Mouse (Mus musculus) embryonic facial prominence, embryonic 14.5 days (tissue): ENCODE data around the gene Stat2. TPM values are rescaled to one million over a fixed set of nuclear protein-coding genes. Genes with fewer than 3 reads are reported as not detected.

Experiments used
- ATAC-seq: fragments of 200-750 bp; cut with Nextera tagmentation; 2 replicates; pipeline ENCODE4 v1.8.0; 2017; ENCODE audit warnings: low read depth, moderate number of reproducible peaks, moderate TSS enrichment
- DNase-seq: peaks from one replicate; pipeline ENCODE4 v3.0.0-alpha.2; 2015; ENCODE audit warnings: low spot score
- H3K27ac ChIP-seq: fragments of 300-500 bp; sonication (generic); replicated peaks from 2 replicates; pipeline ENCODE4 v1.5.1; 2014; ENCODE audit warnings: low read depth, mild to moderate bottlenecking, low read length, moderate library complexity
- H3K27me3 ChIP-seq: fragments of 300-500 bp; sonication (generic); replicated peaks from 2 replicates; pipeline ENCODE4 v1.6.1; 2014; ENCODE audit warnings: low read length; ENCODE audit not compliant: control insufficient read depth, insufficient read depth
- H3K36me3 ChIP-seq: fragments of 300-500 bp; sonication (generic); 2 replicates; pipeline ENCODE4 v1.6.1; 2014; ENCODE audit warnings: low read length, mixed read lengths; ENCODE audit not compliant: control insufficient read depth, insufficient read depth
- H3K4me1 ChIP-seq: fragments of 300-500 bp; sonication (generic); 2 replicates; pipeline ENCODE4 v1.6.1; 2014; ENCODE audit warnings: antibody characterized with exemption, low read length; ENCODE audit not compliant: control insufficient read depth, insufficient read depth
- H3K4me2 ChIP-seq: fragments of 300-500 bp; sonication (generic); 2 replicates; pipeline ENCODE4 v1.6.1; 2014; ENCODE audit warnings: low read depth, mild to moderate bottlenecking, low read length, moderate library complexity, mixed read lengths
- H3K4me3 ChIP-seq: fragments of 300-500 bp; sonication (generic); 2 replicates; pipeline ENCODE4 v1.5.1; 2014; ENCODE audit warnings: low read depth, mild to moderate bottlenecking, low read length
- H3K9ac ChIP-seq: fragments of 300-500 bp; sonication (generic); 2 replicates; pipeline ENCODE4 v1.6.1; 2014; ENCODE audit warnings: low read depth, mild to moderate bottlenecking, low read length, moderate library complexity, mixed read lengths
- H3K9me3 ChIP-seq: fragments of 300-500 bp; sonication (generic); 2 replicates; pipeline ENCODE4 v1.6.1; 2016; ENCODE audit warnings: low read length; ENCODE audit not compliant: control insufficient read depth
- WGBS: fragments of 180-500 bp; shearing (Covaris S2); extraction: QIAGEN DNeasy Blood & Tissue Kit; methylation state at CpG from one replicate; pipeline ENCODE4 v1.1.7; 2014; 5-methylcytosine and 5-hydroxymethylcytosine counted together
- polyA plus RNA-seq: library from polyadenylated mRNA; unstranded; fragments of >200 nt; fragmentation: Nextera tagmentation; extraction: Ambion mirVana; gene quantifications from 2 replicates; pipeline ENCODE4 v1.2.1, GENCODE M21; 2014

The Stat2 gene
- 13.4 and 13.5 TPM in 2 replicates for polyA plus RNA-seq

- Histone ChIP-seq H3K27me3 (no peaks in the 10 kb centered on the region), H3K36me3 (no peaks in the 10 kb centered on the region), H3K9me3 (no peaks in the 10 kb centered on the region), H3K4me1 (no peaks in the 10 kb centered on the region), H3K4me2 (peak within 1 kb of the TSS; percentile 73), H3K9ac (peak within 1 kb of the TSS; percentile 76), H3K27ac (peak within 1 kb of the TSS; percentile 74), H3K4me3 (peak within 1 kb of the TSS; percentile 82)
- under 1% methylated on average over 35 of the region's 43 CpGs for WGBS
- DNase-seq (peak; percentile 99), ATAC-seq (peak; percentile 99)
These were observed at the start of gene Stat2 for GRCm38 (mm10) chr10:128270287-128270841. Gene Stat2, plus strand, starts transcription at chr10:128270559.

- Histone ChIP-seq H3K4me2 (no peak overlapping the region), H3K4me1 (peaks cover 8% of the 10 kb centered on the region), H3K9me3 (no peaks in the 10 kb centered on the region), H3K27me3 (no peaks in the 10 kb centered on the region), H3K9ac (no peak overlapping the region), H3K36me3 (no peaks in the 10 kb centered on the region), H3K4me3 (no peak overlapping the region), H3K27ac (no peak overlapping the region)
- ATAC-seq (no peak), DNase-seq (no peak)
- WGBS: 46% methylated on average over 16 of the region's 16 CpGs
These were observed 48.6 kb upstream of the Stat2 start for GRCm38 (mm10) chr10:128221533-128222286.

GRCm38 (mm10) chr10:128225064-128225463, 45.3 kb upstream of the Stat2 start:
- no peak for DNase-seq
- WGBS: 28% methylated on average over 5 of the region's 5 CpGs
- ATAC-seq: peak; percentile 62; the same call in 1 of the 2 replicates
- H3K36me3 ChIP-seq: no peaks in the 10 kb centered on the region
- no peaks in the 10 kb centered on the region for H3K27me3 ChIP-seq
- H3K9me3 ChIP-seq: no peaks in the 10 kb centered on the region
- peak overlapping the region; percentile 50 for H3K27ac ChIP-seq
- H3K4me3 ChIP-seq: no peak overlapping the region
- peaks cover 8% of the 10 kb centered on the region for H3K4me1 ChIP-seq
- H3K9ac ChIP-seq: 0 out of 2 replicates have a peak overlapping the region, but pooled peaks have one; percentile 40
- H3K4me2 ChIP-seq: 0 out of 2 replicates have a peak overlapping the region, but pooled peaks have one; percentile 3

GRCm38 (mm10) chr10:128225538-128225937, 44.8 kb upstream of the Stat2 start, which contains the start of gene Mip:
Gene Mip, plus strand, starts transcription at chr10:128225838.
- DNase-seq (no peak), ATAC-seq (peak; percentile 34; the same call in 1 of the 2 replicates)
- Histone ChIP-seq H3K4me3 (no peak within 1 kb of the TSS), H3K27me3 (no peaks in the 10 kb centered on the region), H3K9me3 (no peaks in the 10 kb centered on the region), H3K4me1 (peaks cover 8% of the 10 kb centered on the region), H3K36me3 (no peaks in the 10 kb centered on the region), H3K4me2 (0 out of 2 replicates have a peak within 1 kb of the TSS, but pooled peaks have one; percentile 3), H3K27ac (peak within 1 kb of the TSS; percentile 50), H3K9ac (0 out of 2 replicates have a peak within 1 kb of the TSS, but pooled peaks have one; percentile 40)
- WGBS: 50% methylated on average over 4 of the region's 4 CpGs

- WGBS: 77% methylated on average over 9 of the region's 9 CpGs
- H3K4me2 ChIP-seq: no peak overlapping the region
- H3K9ac ChIP-seq: no peak overlapping the region
- ATAC-seq (no peak), DNase-seq (no peak)
- no peaks in the 10 kb centered on the region for H3K27me3 ChIP-seq
- H3K27ac ChIP-seq: no peak overlapping the region
- no peaks in the 10 kb centered on the region for H3K36me3 ChIP-seq
- no peak overlapping the region for H3K4me3 ChIP-seq
- peaks cover 13% of the 10 kb centered on the region for H3K4me1 ChIP-seq
- H3K9me3 ChIP-seq: no peaks in the 10 kb centered on the region
These were observed 42.8 kb upstream of the Stat2 start for GRCm38 (mm10) chr10:128227592-128227991.

GRCm38 (mm10) chr10:128228009-128228408, 42.4 kb upstream of the Stat2 start:
- H3K4me1 ChIP-seq: peaks cover 13% of the 10 kb centered on the region
- no peak overlapping the region for H3K4me2 ChIP-seq
- H3K4me3 ChIP-seq: no peak overlapping the region
- no peaks in the 10 kb centered on the region for H3K27me3 ChIP-seq
- no peak for DNase-seq
- no peak overlapping the region for H3K9ac ChIP-seq
- no peaks in the 10 kb centered on the region for H3K9me3 ChIP-seq
- H3K36me3 ChIP-seq: no peaks in the 10 kb centered on the region
- no peak overlapping the region for H3K27ac ChIP-seq
- WGBS: 91% methylated on average over 8 of the region's 8 CpGs
- no peak for ATAC-seq

- no peaks in the 10 kb centered on the region for H3K27me3 ChIP-seq
- 77% methylated on average over 12 of the region's 12 CpGs for WGBS
- no peaks in the 10 kb centered on the region for H3K9me3 ChIP-seq
- peak overlapping the region; percentile 96; the same call in 1 of the 2 replicates for H3K27ac ChIP-seq
- H3K4me3 ChIP-seq: no peak overlapping the region
- no peak for DNase-seq
- peaks cover 7% of the 10 kb centered on the region for H3K4me1 ChIP-seq
- 0 out of 2 replicates have a peak, but pooled peaks cover 6% of the 10 kb centered on the region for H3K36me3 ChIP-seq
- no peak overlapping the region; the same call in 1 of the 2 replicates for H3K4me2 ChIP-seq
- peak overlapping the region; percentile 85 for H3K9ac ChIP-seq
- ATAC-seq: no peak
These were observed 39.8 kb upstream of the Stat2 start for GRCm38 (mm10) chr10:128230582-128230981.

GRCm38 (mm10) chr10:128231146-128231545, 39.2 kb upstream of the Stat2 start:
- H3K9me3 ChIP-seq: no peaks in the 10 kb centered on the region
- H3K9ac ChIP-seq: peak overlapping the region; percentile 85
- DNase-seq: no peak
- 12% methylated on average over 5 of the region's 5 CpGs for whole genome bisulfite sequencing
- no peaks in the 10 kb centered on the region for H3K27me3 ChIP-seq
- H3K4me2 ChIP-seq: peak overlapping the region; percentile 85
- no peak for ATAC-seq
- peak overlapping the region; percentile 96 for H3K27ac ChIP-seq
- 0 out of 2 replicates have a peak, but pooled peaks cover 6% of the 10 kb centered on the region for H3K36me3 ChIP-seq
- peak overlapping the region; percentile 80 for H3K4me3 ChIP-seq
- peaks cover 13% of the 10 kb centered on the region for H3K4me1 ChIP-seq
